Mouse (Mus musculus): ENCODE data around the gene Tpst2. TPM values are rescaled to one million over a fixed set of nuclear protein-coding genes. Genes with fewer than 3 reads are reported as not detected.

Gene Tpst2
- total RNA-seq (2014; rRNA removed; ENCODE audit: low replicate concordance), result 86.1 and 96.0 TPM in 2 replicates
- 42.9 and 43.8 TPM in 2 replicates for polyA plus RNA-seq (2015; fragmentation: Nextera tagmentation; extraction: Ambion mirVana)

DNA sequence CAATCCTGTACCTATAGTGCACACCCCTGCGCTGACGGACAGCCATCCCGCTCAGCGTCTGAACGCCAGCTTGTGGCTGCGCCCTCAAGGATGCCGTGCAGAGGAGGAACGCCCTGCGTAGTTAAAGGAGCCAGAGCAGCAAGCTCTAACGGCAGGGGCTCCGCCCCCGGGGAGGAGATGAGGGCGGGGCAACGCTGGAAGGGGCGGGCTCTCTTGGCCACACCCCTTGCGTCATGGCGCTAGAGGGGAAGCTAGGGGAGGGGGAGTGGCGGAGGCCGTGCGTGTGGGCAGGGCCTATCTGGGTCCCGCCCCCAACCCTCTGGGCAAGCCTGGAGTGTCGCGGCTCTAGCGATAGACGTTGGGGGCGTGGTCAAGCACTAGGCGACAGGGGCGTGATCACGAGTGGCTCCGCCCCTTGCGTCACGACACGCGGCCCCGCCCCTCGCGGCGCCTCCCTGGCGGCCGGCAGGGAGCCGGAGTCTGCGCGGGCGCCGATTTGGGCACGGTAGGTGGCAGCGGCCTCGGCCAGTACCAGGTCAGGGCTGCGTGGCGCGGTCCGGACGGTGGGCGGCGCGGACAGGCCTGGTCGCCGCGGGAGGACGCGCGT is at the start of gene Tpst2:
Gene Tpst2 (plus strand): TSS at position 425 of the 607 bp plus-strand sequence.
- ATAC-seq (ENCODE audit: insufficient read depth, low read depth) (peak; percentile 97), DNase-seq (ENCODE audit: low spot score) (peak; percentile 99)
- TF ChIP-seq EP300 (IDR thresholded peaks at IDR 0.05; ENCODE audit: low read depth) (no peak), CTCF (IDR thresholded peaks at IDR 0.05; ENCODE audit: low read depth) (peak; percentile 9; the same call in 1 of the 2 replicates)
- Histone ChIP-seq H3K4me1 (ENCODE audit: control insufficient read depth, insufficient read depth) (peaks cover 28% of the 10 kb centered on the region), H3K27me3 (ENCODE audit: control insufficient read depth, insufficient read depth, low read length) (peaks cover 4% of the 10 kb centered on the region), H3K9ac (replicated peaks; ENCODE audit: low read depth, low read length) (peak within 1 kb of the TSS; percentile 77), H3K36me3 (replicated peaks; ENCODE audit: control insufficient read depth, insufficient read depth, low read length) (no peaks in the 10 kb centered on the region), H3K27ac (ENCODE audit: low read depth) (peak within 1 kb of the TSS; percentile 83), H3K4me2 (ENCODE audit: low read depth, low read length) (peak within 1 kb of the TSS; percentile 87), H3K4me3 (ENCODE audit: low read depth, low read length) (peak within 1 kb of the TSS; percentile 75), H3K9me3 (replicated peaks; ENCODE audit: control insufficient read depth, low read length) (no peaks in the 10 kb centered on the region)
- WGBS, result under 1% methylated on average over 58 of the region's 62 CpGs

DNA sequence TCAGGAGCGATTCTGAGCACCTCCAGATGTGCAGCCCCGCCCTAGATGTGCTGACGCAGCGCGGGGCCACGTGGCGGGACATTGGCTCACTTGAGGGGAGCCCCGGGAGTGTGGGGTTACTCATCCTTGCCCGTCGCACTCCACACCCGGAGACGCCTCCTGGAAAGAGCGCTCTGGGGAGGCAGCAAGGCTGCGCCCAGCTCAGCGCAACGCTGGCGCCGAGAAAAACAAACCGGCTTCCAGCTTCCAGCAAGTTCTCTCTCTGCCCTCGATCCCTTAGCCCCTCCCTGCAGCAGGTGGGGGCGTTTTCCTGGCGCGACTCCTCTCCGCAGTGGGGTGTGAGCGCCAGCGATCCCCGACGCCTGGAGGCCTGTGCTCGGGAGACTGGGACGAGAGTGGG is 49.1 kb upstream of the Tpst2 start:
- Histone ChIP-seq H3K9ac (replicated peaks; ENCODE audit: low read depth, low read length) (no peak overlapping the region), H3K4me3 (ENCODE audit: low read depth, low read length) (peak overlapping the region; percentile 19)

DNA sequence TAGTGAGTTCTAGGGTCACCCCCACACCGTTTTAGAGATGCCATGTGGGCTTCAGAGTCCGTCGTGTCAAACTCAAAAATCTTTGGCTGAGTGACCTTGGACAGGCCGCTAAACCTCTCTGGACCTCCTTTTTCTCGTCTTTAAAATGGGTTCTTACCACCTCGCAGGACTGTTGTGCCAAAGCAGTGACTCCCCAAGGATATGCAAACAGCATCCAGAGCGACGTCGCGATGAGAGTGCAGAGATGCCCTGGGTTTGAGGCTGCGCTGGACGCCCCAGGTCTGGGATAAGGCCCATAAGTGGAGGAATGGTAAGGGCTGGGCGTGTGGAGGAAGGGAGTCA is 48.6 kb upstream of the Tpst2 start:
- Histone ChIP-seq H3K27me3 (ENCODE audit: control insufficient read depth, insufficient read depth, low read length) (peaks cover 69% of the 10 kb centered on the region), H3K27ac (ENCODE audit: low read depth) (no peak overlapping the region), H3K36me3 (replicated peaks; ENCODE audit: control insufficient read depth, insufficient read depth, low read length) (no peaks in the 10 kb centered on the region), H3K9me3 (replicated peaks; ENCODE audit: control insufficient read depth, low read length) (no peaks in the 10 kb centered on the region), H3K9ac (replicated peaks; ENCODE audit: low read depth, low read length) (no peak overlapping the region), H3K4me1 (ENCODE audit: control insufficient read depth, insufficient read depth) (no peaks in the 10 kb centered on the region), H3K4me2 (ENCODE audit: low read depth, low read length) (no peak overlapping the region), H3K4me3 (ENCODE audit: low read depth, low read length) (no peak overlapping the region)
- no peak for TF ChIP-seq CTCF (IDR thresholded peaks at IDR 0.05; ENCODE audit: low read depth)
- TF ChIP-seq EP300 (IDR thresholded peaks at IDR 0.05; ENCODE audit: low read depth), result no peak
- DNase-seq (ENCODE audit: low spot score) (no peak), ATAC-seq (ENCODE audit: insufficient read depth, low read depth) (no peak)
- 4% methylated on average over 13 of the region's 13 CpGs for whole genome bisulfite sequencing

More for the DNA sequence above, 49.1 kb upstream of the Tpst2 start:
- DNase-seq (ENCODE audit: low spot score) (no peak), ATAC-seq (ENCODE audit: insufficient read depth, low read depth) (no peak)
- no peak for TF ChIP-seq CTCF (IDR thresholded peaks at IDR 0.05; ENCODE audit: low read depth)
- TF ChIP-seq EP300 (IDR thresholded peaks at IDR 0.05; ENCODE audit: low read depth), result no peak
- WGBS, result 2% methylated on average over 30 of the region's 30 CpGs
- Histone ChIP-seq H3K4me1 (ENCODE audit: control insufficient read depth, insufficient read depth) (no peaks in the 10 kb centered on the region), H3K9me3 (replicated peaks; ENCODE audit: control insufficient read depth, low read length) (no peaks in the 10 kb centered on the region), H3K36me3 (replicated peaks; ENCODE audit: control insufficient read depth, insufficient read depth, low read length) (no peaks in the 10 kb centered on the region), H3K27me3 (ENCODE audit: control insufficient read depth, insufficient read depth, low read length) (peaks cover 71% of the 10 kb centered on the region), H3K27ac (ENCODE audit: low read depth) (no peak overlapping the region), H3K4me2 (ENCODE audit: low read depth, low read length) (peak overlapping the region; percentile 29; the same call in 1 of the 2 replicates)

DNA sequence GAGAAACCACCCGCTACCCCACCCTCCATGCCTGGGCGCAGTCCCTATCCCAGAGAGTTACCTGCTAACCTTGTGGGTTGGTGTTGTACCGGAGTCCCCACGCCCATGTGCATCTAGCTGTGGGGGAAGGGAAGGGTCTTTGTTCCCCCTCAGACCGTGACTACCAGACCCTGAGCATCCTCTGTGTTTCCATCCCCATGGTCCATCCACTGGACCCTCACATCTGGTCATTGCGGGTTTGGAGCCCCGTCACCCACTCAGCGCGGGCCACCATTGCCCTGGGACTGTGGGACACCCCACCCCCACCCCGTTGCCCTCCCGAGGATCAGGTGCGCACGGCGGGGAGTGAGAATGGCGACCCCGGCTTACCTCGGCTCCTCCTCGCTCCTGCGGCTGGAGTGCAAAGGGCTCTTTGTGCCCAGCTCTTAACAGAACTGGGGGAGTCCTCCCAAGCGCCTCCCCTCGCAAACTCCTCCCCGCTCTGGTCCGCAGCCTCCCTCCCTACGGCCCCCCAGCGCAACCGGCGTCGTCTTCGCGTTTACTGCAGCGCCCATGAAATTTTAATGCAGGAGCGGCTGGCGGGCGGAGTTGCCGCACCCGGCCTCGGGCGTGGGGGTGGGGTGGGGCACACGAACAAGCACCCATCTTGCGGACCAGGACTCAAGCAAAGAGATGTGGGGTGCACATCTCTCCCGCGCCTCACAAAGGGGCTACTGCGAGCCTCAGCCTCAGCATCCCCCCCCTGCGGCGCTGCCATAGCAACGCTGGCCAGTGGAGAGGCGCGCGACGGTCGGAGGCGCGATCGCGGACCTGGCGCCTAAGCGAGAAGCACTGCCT is 48.0 kb upstream of the Tpst2 start:
- WGBS, result 2% methylated on average over 57 of the region's 57 CpGs

DNA sequence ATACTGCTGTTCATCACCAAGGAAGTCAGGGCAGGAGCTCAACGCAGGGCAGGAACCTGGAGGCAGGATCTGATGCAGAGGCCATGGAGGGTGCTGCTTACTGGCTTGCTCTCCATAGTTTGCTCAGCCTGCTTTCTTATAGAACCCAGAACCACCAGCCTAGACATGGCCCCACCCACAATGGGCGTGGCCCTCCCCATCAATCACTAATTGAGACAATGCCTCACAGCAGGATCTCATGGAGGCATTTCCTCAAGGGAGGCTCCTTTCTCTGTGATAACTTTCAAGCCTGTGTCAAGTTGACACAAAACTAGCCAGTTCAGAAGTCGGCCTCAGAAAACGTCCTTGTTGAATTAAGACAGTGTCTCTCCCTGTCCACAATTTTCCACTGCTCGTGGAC is 40.7 kb upstream of the Tpst2 start:
- H3K9me3 ChIP-seq (replicated peaks; ENCODE audit: control insufficient read depth, low read length), result no peaks in the 10 kb centered on the region
- no peak overlapping the region for H3K27ac ChIP-seq (ENCODE audit: low read depth)
- no peak overlapping the region for H3K9ac ChIP-seq (replicated peaks; ENCODE audit: low read depth, low read length)
- H3K36me3 ChIP-seq (replicated peaks; ENCODE audit: control insufficient read depth, insufficient read depth, low read length), result no peaks in the 10 kb centered on the region
- no peak for ATAC-seq (ENCODE audit: insufficient read depth, low read depth)
- H3K27me3 ChIP-seq (ENCODE audit: control insufficient read depth, insufficient read depth, low read length), result peaks cover 24% of the 10 kb centered on the region
- no peak for DNase-seq (ENCODE audit: low spot score)
- TF ChIP-seq CTCF (IDR thresholded peaks at IDR 0.05; ENCODE audit: low read depth), result no peak
- TF ChIP-seq EP300 (IDR thresholded peaks at IDR 0.05; ENCODE audit: low read depth), result no peak
- 60% methylated on average over 5 of the region's 5 CpGs for WGBS
- H3K4me1 ChIP-seq (ENCODE audit: control insufficient read depth, insufficient read depth), result no peaks in the 10 kb centered on the region
- no peak overlapping the region for H3K4me3 ChIP-seq (ENCODE audit: low read depth, low read length)
- no peak overlapping the region for H3K4me2 ChIP-seq (ENCODE audit: low read depth, low read length)

More for the DNA sequence above, 48.0 kb upstream of the Tpst2 start:
- Histone ChIP-seq H3K4me1 (ENCODE audit: control insufficient read depth, insufficient read depth) (no peaks in the 10 kb centered on the region), H3K27me3 (ENCODE audit: control insufficient read depth, insufficient read depth, low read length) (peaks cover 63% of the 10 kb centered on the region), H3K9ac (replicated peaks; ENCODE audit: low read depth, low read length) (no peak overlapping the region), H3K4me2 (ENCODE audit: low read depth, low read length) (peak overlapping the region; percentile 38), H3K9me3 (replicated peaks; ENCODE audit: control insufficient read depth, low read length) (no peaks in the 10 kb centered on the region), H3K36me3 (replicated peaks; ENCODE audit: control insufficient read depth, insufficient read depth, low read length) (no peaks in the 10 kb centered on the region), H3K27ac (ENCODE audit: low read depth) (no peak overlapping the region), H3K4me3 (ENCODE audit: low read depth, low read length) (peak overlapping the region; percentile 25)
- ATAC-seq (ENCODE audit: insufficient read depth, low read depth) (no peak; the same call in 1 of the 2 replicates), DNase-seq (ENCODE audit: low spot score) (no peak)
- TF ChIP-seq CTCF (IDR thresholded peaks at IDR 0.05; ENCODE audit: low read depth), result no peak
- no peak for TF ChIP-seq EP300 (IDR thresholded peaks at IDR 0.05; ENCODE audit: low read depth)
